Mouse (Mus musculus): ENCODE data around the gene Apex1.
"Not testable (repeated sequence)": the region's sequence is repeated elsewhere in the genome, so short reads cannot be mapped to it uniquely, and the experiment has no call there.

Gene Apex1

DNA sequence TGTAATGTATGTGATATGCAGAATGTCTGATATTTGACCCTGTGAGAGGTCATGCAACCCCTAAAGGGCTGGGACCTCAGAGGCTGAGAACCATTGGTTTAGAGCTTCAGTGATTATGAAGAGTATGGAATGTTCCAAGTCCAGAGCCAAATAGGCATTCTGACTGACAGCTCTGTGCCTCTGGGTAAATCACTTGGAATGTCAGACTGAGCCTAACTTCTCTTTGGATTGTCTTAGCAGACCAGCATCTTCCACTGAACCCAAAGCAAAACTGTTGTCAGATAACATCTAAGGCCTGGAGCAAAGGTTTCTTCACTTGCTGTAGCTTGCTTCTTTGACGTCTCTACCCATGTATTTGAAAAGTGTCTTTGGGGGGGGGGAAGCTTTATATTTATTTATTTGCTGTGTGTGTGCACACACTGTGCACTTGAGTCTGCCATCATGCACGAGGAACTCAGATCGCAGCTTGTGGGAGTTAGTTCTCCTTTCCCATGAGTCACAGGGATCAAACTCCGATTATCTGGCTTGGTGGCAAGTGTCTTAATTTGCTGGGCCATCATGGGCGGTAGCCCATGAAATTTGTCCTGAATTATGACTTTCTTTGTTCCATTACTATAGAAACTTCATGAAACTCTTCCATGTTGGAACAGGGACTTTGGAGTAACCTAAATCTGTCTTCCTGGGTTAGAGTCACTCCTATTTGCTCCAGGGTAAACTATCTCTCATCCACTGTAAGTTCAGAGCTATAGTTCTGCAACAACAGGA, 43.6 kb downstream of the Apex1 start:
- in situ Hi-C loops (cut with MboI; ENCODE audit: low sequenced_read_pairs): no loop called here

DNA sequence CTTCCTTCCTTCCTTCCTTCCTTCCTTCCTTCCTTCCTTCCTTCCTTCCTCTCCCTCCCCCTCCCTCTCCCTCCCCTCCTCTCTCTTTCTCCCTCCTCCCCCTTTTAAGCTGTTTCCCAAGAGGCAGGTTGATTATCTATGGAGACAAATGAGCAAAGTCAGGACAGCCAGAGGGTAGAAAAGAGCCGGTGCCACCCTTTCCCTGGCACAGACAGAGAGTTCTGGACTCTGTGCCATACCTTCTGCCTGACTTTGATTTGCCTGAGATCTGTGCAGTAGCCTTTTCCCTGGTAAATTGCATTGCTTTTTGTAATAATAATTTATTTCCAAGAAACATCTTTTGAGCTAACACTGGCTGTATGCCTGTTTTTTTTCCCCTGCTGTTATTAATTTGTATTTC, 44.3 kb downstream of the Apex1 start:
- in situ Hi-C loops (cut with MboI; ENCODE audit: low sequenced_read_pairs): no loop called here

DNA sequence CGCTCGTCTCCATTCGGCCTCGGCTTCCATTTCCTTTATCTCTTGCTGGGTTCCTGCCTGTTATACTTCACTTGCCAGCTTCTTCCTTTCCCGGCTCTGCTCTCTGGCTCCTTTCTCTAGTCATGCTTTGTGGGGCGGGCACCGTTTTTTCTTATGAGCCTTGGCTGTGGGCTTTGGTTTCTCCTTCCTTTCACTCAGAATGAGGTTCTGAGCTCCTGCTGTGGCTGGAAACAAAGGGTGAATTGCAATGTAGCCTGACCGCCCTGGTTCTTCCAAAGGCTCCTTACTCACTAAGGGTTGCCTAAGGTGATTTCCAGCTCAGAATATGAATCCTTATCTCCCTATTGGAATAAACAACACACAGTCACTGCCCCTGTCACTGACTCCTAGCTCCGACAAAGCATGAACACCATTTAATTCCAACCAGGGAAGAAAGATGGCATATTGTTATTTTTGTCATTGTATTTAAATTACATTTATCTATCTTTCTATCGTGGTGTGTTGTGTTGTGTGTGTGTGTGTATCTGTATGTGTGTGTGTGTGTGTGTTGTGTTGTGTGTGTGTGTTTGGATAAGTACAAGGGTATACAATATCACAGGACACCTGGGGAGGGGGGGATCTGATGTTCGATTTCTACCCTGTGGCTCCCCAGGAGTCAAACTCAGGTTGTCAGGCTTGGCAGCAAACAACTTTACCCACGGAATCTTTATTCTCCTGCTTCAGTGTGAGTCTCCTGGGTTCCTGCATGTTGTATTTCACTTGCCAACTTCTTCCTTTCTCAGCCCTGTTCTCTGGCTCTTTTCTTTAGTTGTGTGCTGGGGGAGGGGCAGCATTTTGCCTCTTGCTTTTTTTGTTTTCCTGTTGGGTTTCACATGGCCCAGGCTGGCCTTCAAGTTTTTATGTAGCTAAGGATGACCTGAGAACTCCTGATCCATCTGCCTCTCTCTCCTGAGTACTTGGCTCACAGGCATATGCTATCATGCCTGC, 45.1 kb downstream of the Apex1 start:
- in situ Hi-C loops (cut with MboI; ENCODE audit: low sequenced_read_pairs): no loop called here

DNA sequence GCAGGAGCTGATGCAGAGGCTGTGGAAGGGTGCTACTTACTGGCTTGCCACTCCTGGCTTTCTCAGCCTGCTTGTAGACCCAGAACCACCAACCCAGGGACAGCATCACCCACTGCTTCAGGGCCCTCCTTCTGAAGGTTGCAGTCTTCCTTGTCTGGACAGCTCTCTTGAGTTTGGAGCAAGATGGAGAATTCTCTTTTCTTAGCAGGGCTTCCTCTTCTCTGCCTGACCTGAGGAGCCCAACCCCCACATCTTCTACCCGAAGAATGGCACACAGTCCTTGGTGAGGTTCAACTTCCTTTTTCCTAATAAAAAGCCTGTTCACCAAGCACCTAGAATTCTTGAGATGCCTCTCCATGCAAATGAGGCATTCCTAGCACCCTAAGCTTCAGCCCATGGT, 46.1 kb downstream of the Apex1 start:
- in situ Hi-C loops (cut with MboI; ENCODE audit: low sequenced_read_pairs): no loop called here

DNA sequence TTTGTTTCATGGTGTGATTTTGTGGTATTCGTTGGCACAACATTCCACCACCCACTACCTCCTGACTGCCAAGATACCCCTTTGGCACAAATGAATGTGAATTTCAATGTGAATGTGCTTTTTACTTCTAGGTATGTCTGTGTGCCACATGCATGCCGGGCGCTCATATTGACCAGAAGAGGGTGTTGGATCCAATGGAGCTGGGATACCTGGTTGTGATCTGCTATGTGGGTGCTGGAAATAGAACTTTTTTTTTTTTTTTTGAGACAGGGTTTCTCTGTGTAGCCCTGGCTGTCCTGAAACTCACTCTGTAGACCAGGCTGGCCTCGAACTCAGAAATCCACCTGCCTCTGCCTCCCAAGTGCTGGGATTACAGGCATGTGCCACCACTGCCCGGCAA, 48.3 kb downstream of the Apex1 start:
- in situ Hi-C loops (cut with MboI; ENCODE audit: low sequenced_read_pairs): not testable (repeated sequence)

DNA sequence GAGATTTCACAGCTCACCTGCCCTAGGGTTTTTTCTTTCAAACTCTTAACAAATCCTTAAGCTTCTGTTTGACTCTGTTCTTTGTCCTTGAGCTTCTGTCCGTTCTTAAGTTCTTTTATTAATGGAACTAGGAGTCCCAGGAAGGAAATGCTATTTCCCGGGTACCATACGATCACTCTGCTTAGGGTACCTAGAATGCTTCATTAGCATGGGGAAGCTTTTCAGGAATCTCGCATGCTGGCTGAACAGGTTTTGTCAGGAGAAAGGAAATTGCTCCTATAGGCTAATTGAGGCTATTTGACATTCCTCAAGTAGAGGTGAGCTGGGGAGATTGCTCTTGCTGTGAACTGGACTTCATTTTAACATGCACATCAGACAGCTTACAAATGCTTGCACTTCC, 48.9 kb downstream of the Apex1 start:
- in situ Hi-C loops (cut with MboI; ENCODE audit: low sequenced_read_pairs): no loop called here

GRCm38 (mm10) chr14:50975001-50975400, 50.2 kb downstream of the Apex1 start:
- in situ Hi-C loops (cut with MboI; ENCODE audit: low sequenced_read_pairs): no loop called here

DNA sequence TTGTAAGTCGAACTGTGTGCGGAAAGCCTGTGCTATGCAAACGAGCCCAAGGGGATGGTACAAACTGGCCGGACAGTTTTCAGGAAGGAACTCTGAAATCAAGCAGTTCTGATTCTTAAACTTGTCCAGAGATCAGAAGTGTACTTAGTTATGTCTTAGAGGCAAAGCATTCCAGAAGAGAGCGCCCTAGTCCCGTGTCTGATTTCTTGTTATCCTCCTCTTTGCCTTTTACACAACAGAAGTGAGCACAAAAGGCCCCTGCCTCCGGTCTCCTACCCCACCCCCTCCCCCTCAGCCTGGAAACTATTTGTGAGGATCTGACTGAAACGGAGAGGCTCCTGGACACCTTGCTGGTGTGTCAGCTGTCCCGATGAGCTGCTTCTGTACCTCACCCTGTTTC, 51.9 kb downstream of the Apex1 start:
- in situ Hi-C loops (cut with MboI; ENCODE audit: low sequenced_read_pairs): no loop called here

All from CH12F3 (cell line).